Mouse (Mus musculus): ENCODE measurements around the gene Sis.

Gene Sis

GRCm38 (mm10) chr3:72967675-72968074 lies at the start of gene Sis:
Gene Sis (minus strand): TSS chr3:72967863.
- DNase-seq (ENCODE audit: low spot score) = no peak

DNA sequence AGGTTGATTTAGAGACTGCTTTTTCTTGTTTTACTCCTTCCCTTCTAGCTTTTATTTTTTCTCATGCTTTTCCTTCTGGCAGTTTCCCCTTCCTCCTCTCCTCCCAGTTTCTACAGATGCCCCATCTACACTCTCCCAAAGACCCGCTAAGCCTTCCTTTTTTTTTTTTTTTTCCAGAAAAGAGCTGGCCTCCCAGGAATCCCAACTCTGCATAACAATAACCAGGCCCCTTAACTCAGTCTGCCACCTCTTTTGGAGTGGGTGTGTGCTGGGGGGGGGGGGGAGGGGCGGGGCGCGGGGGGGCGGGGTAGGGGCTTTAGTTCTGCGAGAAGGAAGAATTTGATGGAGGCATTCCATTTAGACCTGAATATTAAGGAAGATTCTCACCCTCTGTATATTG lies 38.4 kb upstream of the Sis start:
- DNase-seq (ENCODE audit: low spot score) = no peak

DNA sequence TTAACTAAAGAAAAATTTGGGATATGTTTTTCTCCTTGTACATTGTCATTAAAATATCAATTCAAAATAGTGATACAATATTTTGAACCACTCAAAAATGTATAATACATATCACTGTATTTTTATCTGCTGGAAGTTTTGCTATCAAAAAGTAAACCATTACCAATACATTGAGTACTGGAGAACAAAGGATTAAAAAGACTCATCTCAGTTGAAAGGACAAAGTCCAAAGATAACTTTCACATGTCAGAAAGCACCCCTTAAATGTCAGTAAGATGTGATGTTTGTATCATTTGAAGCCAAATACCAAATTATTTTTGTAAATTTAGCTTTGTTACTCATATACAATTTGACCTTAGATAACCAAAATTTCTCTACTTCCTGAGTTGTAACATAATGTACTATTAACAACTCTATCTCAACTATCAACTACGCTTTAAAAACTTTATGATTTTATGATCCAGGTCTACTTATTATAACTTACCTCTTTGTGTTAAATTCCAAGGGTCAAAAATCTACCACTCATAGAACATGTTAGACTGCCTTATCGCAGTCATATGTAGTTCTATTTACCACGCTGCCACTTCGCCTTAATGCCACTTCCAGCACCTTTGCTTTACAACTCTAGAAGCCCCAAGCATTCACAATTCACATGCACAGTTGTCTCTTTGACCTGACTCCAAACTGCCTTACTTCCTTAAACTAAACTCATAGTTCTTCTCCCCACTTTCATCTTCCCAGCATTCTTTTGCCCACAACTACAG lies 35.5 kb upstream of the Sis start:
- DNase-seq (ENCODE audit: low spot score) = no peak

GRCm38 (mm10) chr3:72997517-72997916 lies 29.9 kb upstream of the Sis start:
- DNase-seq (ENCODE audit: low spot score) = no peak

GRCm38 (mm10) chr3:72990992-72991391 lies 23.3 kb upstream of the Sis start:
- DNase-seq (ENCODE audit: low spot score) = no peak

GRCm38 (mm10) chr3:72976602-72977001 lies 8.9 kb upstream of the Sis start:
- DNase-seq (ENCODE audit: low spot score) = no peak

GRCm38 (mm10) chr3:72918919-72919526 lies 48.6 kb downstream of the Sis start:
- DNase-seq (ENCODE audit: low spot score) = no peak

GRCm38 (mm10) chr3:72882501-72882900 lies 85.2 kb downstream of the Sis start:
- DNase-seq (ENCODE audit: low spot score) = no peak

- DNase-seq (ENCODE audit: low spot score) = no peak
These were observed 99.5 kb downstream of the Sis start for GRCm38 (mm10) chr3:72868141-72868540.

GRCm38 (mm10) chr3:72858738-72859137 lies 108.9 kb downstream of the Sis start:
- no peak for DNase-seq (ENCODE audit: low spot score)

DNA sequence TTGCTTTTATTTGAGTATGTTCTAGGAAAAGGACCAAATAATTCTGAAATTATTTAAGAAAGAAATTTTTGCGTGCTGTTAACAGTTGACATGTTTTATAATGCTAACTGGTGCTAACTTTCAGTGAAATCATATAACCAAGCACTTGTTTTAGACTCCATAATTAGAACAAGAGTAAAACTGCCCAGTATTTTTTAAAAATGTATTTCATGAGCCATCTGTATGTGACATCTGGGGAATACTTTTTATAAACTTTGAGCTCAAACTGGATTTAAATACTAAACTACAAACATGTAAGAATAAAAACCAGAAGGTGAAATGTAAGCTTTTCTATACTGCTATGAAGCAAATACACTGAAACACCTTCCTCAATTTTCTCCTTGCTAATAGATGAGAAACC lies 112.3 kb downstream of the Sis start:
- no peak for DNase-seq (ENCODE audit: low spot score)

- no peak for DNase-seq (ENCODE audit: low spot score)
These were observed 127.0 kb downstream of the Sis start for GRCm38 (mm10) chr3:72840641-72841040.
